Mouse (Mus musculus): ENCODE results near the gene Zfp524. TPM values are rescaled to one million over a fixed set of nuclear protein-coding genes. Genes with fewer than 3 reads are reported as not detected.

Zfp524 gene
- polyA plus RNA-seq (2016; fragmentation: Nextera tagmentation; extraction: Ambion mirVana): 9.3 and 10.6 TPM in 2 replicates

GRCm38 (mm10) chr7:5014251-5015117, at the start of gene Zfp524, which contains the start of gene Fiz1:
TSS of gene Zfp524 (plus strand) at chr7:5014415.
TSS of gene Fiz1 (minus strand) at chr7:5014697.
- WGBS: under 1% methylated on average over 41 of the region's 42 CpGs
- H3K4me3 ChIP-seq: peak within 1 kb of the TSS; percentile 66
- H3K9me3 ChIP-seq: no peaks in the 10 kb centered on the region
- H3K9ac ChIP-seq: peak within 1 kb of the TSS; percentile 82
- peaks cover 36% of the 10 kb centered on the region for H3K36me3 ChIP-seq
- H3K4me2 ChIP-seq (replicated peaks): peak within 1 kb of the TSS; percentile 59
- no peaks in the 10 kb centered on the region for H3K27me3 ChIP-seq
- peak within 1 kb of the TSS; percentile 98 for H3K27ac ChIP-seq
- ATAC-seq (ENCODE audit: insufficient number of reproducible peaks, insufficient read depth, low FRiP score, low TSS enrichment): peak; percentile 79
- H3K4me1 ChIP-seq: peaks cover 11% of the 10 kb centered on the region; the same call in 1 of the 2 replicates

GRCm38 (mm10) chr7:4964988-4965387, 49.2 kb upstream of the Zfp524 start:
- no peak for ATAC-seq (ENCODE audit: insufficient number of reproducible peaks, insufficient read depth, low FRiP score, low TSS enrichment)
- H3K27me3 ChIP-seq: no peaks in the 10 kb centered on the region
- H3K9ac ChIP-seq: no peak overlapping the region
- H3K4me2 ChIP-seq (replicated peaks): no peak overlapping the region
- no peak overlapping the region for H3K27ac ChIP-seq
- no peaks in the 10 kb centered on the region for H3K9me3 ChIP-seq
- no peaks in the 10 kb centered on the region for H3K4me1 ChIP-seq
- H3K4me3 ChIP-seq: no peak overlapping the region
- no peaks in the 10 kb centered on the region for H3K36me3 ChIP-seq
- 82% methylated on average over 5 of the region's 5 CpGs for WGBS

- no peak within 1 kb of the TSS for H3K27ac ChIP-seq
- ATAC-seq (ENCODE audit: insufficient number of reproducible peaks, insufficient read depth, low FRiP score, low TSS enrichment): no peak
- H3K4me1 ChIP-seq: no peaks in the 10 kb centered on the region
- WGBS: 44% methylated on average over 6 of the region's 6 CpGs
- H3K9me3 ChIP-seq: no peaks in the 10 kb centered on the region
- no peaks in the 10 kb centered on the region for H3K27me3 ChIP-seq
- H3K4me3 ChIP-seq: no peak within 1 kb of the TSS
- no peak within 1 kb of the TSS for H3K9ac ChIP-seq
- no peak within 1 kb of the TSS for H3K4me2 ChIP-seq (replicated peaks)
- no peaks in the 10 kb centered on the region for H3K36me3 ChIP-seq
Observed at GRCm38 (mm10) chr7:4971068-4971467, 43.1 kb upstream of the Zfp524 start, which contains the start of gene Sbk3. TSS of gene Sbk3 (minus strand) at chr7:4971168.

GRCm38 (mm10) chr7:4971710-4972109, 42.5 kb upstream of the Zfp524 start:
- Histone ChIP-seq H3K36me3 (no peaks in the 10 kb centered on the region), H3K4me1 (no peaks in the 10 kb centered on the region), H3K27me3 (no peaks in the 10 kb centered on the region), H3K4me2 (replicated peaks) (no peak overlapping the region), H3K9me3 (no peaks in the 10 kb centered on the region), H3K4me3 (no peak overlapping the region), H3K27ac (no peak overlapping the region), H3K9ac (no peak overlapping the region)
- no peak for ATAC-seq (ENCODE audit: insufficient number of reproducible peaks, insufficient read depth, low FRiP score, low TSS enrichment)
- 23% methylated on average over 7 of the region's 7 CpGs for WGBS

GRCm38 (mm10) chr7:4972321-4973047, 41.7 kb upstream of the Zfp524 start:
- Histone ChIP-seq H3K27me3 (no peaks in the 10 kb centered on the region), H3K36me3 (no peaks in the 10 kb centered on the region), H3K9ac (no peak overlapping the region), H3K4me2 (replicated peaks) (no peak overlapping the region), H3K9me3 (no peaks in the 10 kb centered on the region), H3K4me1 (no peaks in the 10 kb centered on the region), H3K27ac (no peak overlapping the region), H3K4me3 (no peak overlapping the region)
- 66% methylated on average over 18 of the region's 18 CpGs for WGBS
- no peak for ATAC-seq (ENCODE audit: insufficient number of reproducible peaks, insufficient read depth, low FRiP score, low TSS enrichment)

GRCm38 (mm10) chr7:4975455-4975854, 38.8 kb upstream of the Zfp524 start:
- 60% methylated on average over 4 of the region's 4 CpGs for WGBS

GRCm38 (mm10) chr7:4976832-4977231, 37.4 kb upstream of the Zfp524 start:
- no peaks in the 10 kb centered on the region for H3K36me3 ChIP-seq
- no peaks in the 10 kb centered on the region for H3K4me1 ChIP-seq
- no peaks in the 10 kb centered on the region for H3K27me3 ChIP-seq
- H3K9ac ChIP-seq: no peak overlapping the region
- H3K4me3 ChIP-seq: no peak overlapping the region
- no peaks in the 10 kb centered on the region for H3K9me3 ChIP-seq
- H3K27ac ChIP-seq: no peak overlapping the region
- no peak for ATAC-seq (ENCODE audit: insufficient number of reproducible peaks, insufficient read depth, low FRiP score, low TSS enrichment)
- 91% methylated on average over 7 of the region's 7 CpGs for WGBS
- no peak overlapping the region for H3K4me2 ChIP-seq (replicated peaks)

More at GRCm38 (mm10) chr7:4975455-4975854, 38.8 kb upstream of the Zfp524 start:
- no peaks in the 10 kb centered on the region for H3K36me3 ChIP-seq
- H3K9me3 ChIP-seq: no peaks in the 10 kb centered on the region
- no peak overlapping the region for H3K27ac ChIP-seq
- H3K4me2 ChIP-seq (replicated peaks): no peak overlapping the region
- no peaks in the 10 kb centered on the region for H3K27me3 ChIP-seq
- ATAC-seq (ENCODE audit: insufficient number of reproducible peaks, insufficient read depth, low FRiP score, low TSS enrichment): no peak
- no peak overlapping the region for H3K4me3 ChIP-seq
- H3K4me1 ChIP-seq: no peaks in the 10 kb centered on the region
- H3K9ac ChIP-seq: no peak overlapping the region

GRCm38 (mm10) chr7:4988250-4988649, 26.0 kb upstream of the Zfp524 start:
- H3K4me1 ChIP-seq: 0 out of 2 replicates have a peak, but pooled peaks cover under 1% of the 10 kb centered on the region
- H3K4me3 ChIP-seq: no peak overlapping the region
- H3K9me3 ChIP-seq: peaks cover 17% of the 10 kb centered on the region
- 69% methylated on average over 2 of the region's 2 CpGs for WGBS
- ATAC-seq (ENCODE audit: insufficient number of reproducible peaks, insufficient read depth, low FRiP score, low TSS enrichment): no peak
- H3K27ac ChIP-seq: no peak overlapping the region
- H3K27me3 ChIP-seq: peaks cover 6% of the 10 kb centered on the region
- no peak overlapping the region for H3K4me2 ChIP-seq (replicated peaks)
- no peak overlapping the region for H3K9ac ChIP-seq
- peaks cover 24% of the 10 kb centered on the region for H3K36me3 ChIP-seq

- peaks cover 28% of the 10 kb centered on the region for H3K4me1 ChIP-seq
- peaks cover 28% of the 10 kb centered on the region for H3K9me3 ChIP-seq
- H3K4me3 ChIP-seq: peak overlapping the region; percentile 16; the same call in 1 of the 2 replicates
- H3K27ac ChIP-seq: no peak overlapping the region
- WGBS: 37% methylated on average over 52 of the region's 55 CpGs
- peaks cover 24% of the 10 kb centered on the region for H3K27me3 ChIP-seq
- no peak overlapping the region for H3K9ac ChIP-seq
- H3K36me3 ChIP-seq: peaks cover 38% of the 10 kb centered on the region
- ATAC-seq (ENCODE audit: insufficient number of reproducible peaks, insufficient read depth, low FRiP score, low TSS enrichment): no peak
- H3K4me2 ChIP-seq (replicated peaks): peak overlapping the region; percentile 71
Observed at GRCm38 (mm10) chr7:4993347-4993998, 20.7 kb upstream of the Zfp524 start.

- 50% methylated on average over 59 of the region's 59 CpGs for WGBS
- peak overlapping the region; percentile 71 for H3K4me2 ChIP-seq (replicated peaks)
- H3K27me3 ChIP-seq: peaks cover 24% of the 10 kb centered on the region
- ATAC-seq (ENCODE audit: insufficient number of reproducible peaks, insufficient read depth, low FRiP score, low TSS enrichment): no peak
- H3K4me1 ChIP-seq: peaks cover 28% of the 10 kb centered on the region
- H3K9me3 ChIP-seq: peaks cover 28% of the 10 kb centered on the region
- H3K27ac ChIP-seq: no peak overlapping the region
- H3K9ac ChIP-seq: peak overlapping the region; percentile 85; the same call in 1 of the 2 replicates
- H3K36me3 ChIP-seq: peaks cover 38% of the 10 kb centered on the region
- peak overlapping the region; percentile 74 for H3K4me3 ChIP-seq
Observed at GRCm38 (mm10) chr7:4993999-4994788, 20.0 kb upstream of the Zfp524 start.

Measured in embryonic facial prominence, embryonic 12.5 days (tissue).